Mouse (Mus musculus) G1E (cell line): ENCODE results near the gene Rnf126. TPM values are rescaled to one million over a fixed set of nuclear protein-coding genes. Genes with fewer than 3 reads are reported as not detected.

Experiments used
- ATAC-seq: 2 replicates; pipeline ENCODE4 v1.8.0; 2016; ENCODE audit warnings: mild to moderate bottlenecking; ENCODE audit not compliant: insufficient number of reproducible peaks, poor library complexity, low FRiP score, severe bottlenecking; ENCODE audit errors: extremely low read depth
- DNase-seq: peaks from one replicate; pipeline ENCODE4 v3.0.0; 2012; ENCODE audit warnings: low spot score
- H3K27me3 ChIP-seq: 2 replicates; pipeline ENCODE4 v1.6.1; 2012; ENCODE audit warnings: mild to moderate bottlenecking, low read length, inconsistent platforms; ENCODE audit not compliant: insufficient read depth
- H3K36me3 ChIP-seq: replicated peaks from 2 replicates; pipeline ENCODE3; 2012; ENCODE audit warnings: mild to moderate bottlenecking, inconsistent platforms
- H3K4me1 ChIP-seq: 2 replicates; pipeline ENCODE4 v1.6.1; 2012; ENCODE audit warnings: low read depth, low read length, inconsistent platforms, mixed read lengths; ENCODE audit not compliant: insufficient read depth
- H3K4me3 ChIP-seq: 2 replicates; pipeline ENCODE4 v1.5.1; 2012; ENCODE audit warnings: low read depth, mild to moderate bottlenecking, inconsistent platforms, low read length, moderate library complexity, mixed read lengths
- H3K9me3 ChIP-seq: replicated peaks from 2 replicates; pipeline ENCODE4 v1.6.1; 2012; ENCODE audit warnings: inconsistent platforms
- CTCF ChIP-seq: IDR thresholded peaks from 2 replicates; pipeline ENCODE4 v1.5.1; 2012; ENCODE audit warnings: low read depth, low read length, inconsistent platforms, mixed read lengths
- GATA1 ChIP-seq: IDR thresholded peaks from 2 replicates; pipeline ENCODE4 v1.6.1; 2012; ENCODE audit warnings: borderline replicate concordance, low read length, inconsistent platforms, mixed read lengths
- GATA2 ChIP-seq: IDR thresholded peaks from 2 replicates; pipeline ENCODE4 v1.6.1; 2012; ENCODE audit warnings: low read depth, low read length, inconsistent platforms, borderline replicate concordance
- POLR2AphosphoS5 ChIP-seq: IDR thresholded peaks from 2 replicates; pipeline ENCODE4 v1.6.1; 2012; ENCODE audit warnings: low read depth, low read length, inconsistent platforms; ENCODE audit not compliant: insufficient replicate concordance
- TAL1 ChIP-seq: conservative IDR thresholded peaks from 2 replicates; pipeline ENCODE4 v1.6.1; 2012; ENCODE audit warnings: low read depth, low read length, inconsistent platforms, mixed read lengths
- polyA plus RNA-seq: library from polyadenylated mRNA; stranded (reverse); fragments of >175 nt; gene quantifications from 2 replicates; pipeline ENCODE4 v1.2.3, GENCODE M21; 2012
- total RNA-seq, 2 experiments: library from RNA; stranded (forward) in 1 of 2; stranded (reverse) in 1 of 2; fragments of 200-1000 nt in 1 of 2; fragments of >200 nt in 1 of 2; fragmentation: Nextera tagmentation in 1 of 2; gene quantifications; 2 replicates each; pipeline ENCODE4 v1.2.3; 2014 to 2017

Gene Rnf126
- total and polyA plus RNA-seq, 3 experiments, result 23.5 to 353 (median 109) TPM

- H3K4me3 ChIP-seq, result no peak overlapping the region
- TF ChIP-seq CTCF, result peak; percentile 91
- TF ChIP-seq GATA1, result no peak
- H3K4me1 ChIP-seq, result no peaks in the 10 kb centered on the region
- no peaks in the 10 kb centered on the region for H3K36me3 ChIP-seq
- H3K9me3 ChIP-seq, result 0 out of 2 replicates have a peak, but pooled peaks cover 4% of the 10 kb centered on the region
- ATAC-seq (no peak), DNase-seq (peak; percentile 54)
- peaks cover 60% of the 10 kb centered on the region for H3K27me3 ChIP-seq
Measured at GRCm38 (mm10) chr10:79726090-79726489, 40.7 kb downstream of the Rnf126 start.

GRCm38 (mm10) chr10:79723692-79724091 is 43.1 kb downstream of the Rnf126 start:
- no peak for ATAC-seq
- Histone ChIP-seq H3K27me3 (peaks cover 68% of the 10 kb centered on the region), H3K4me3 (no peak overlapping the region), H3K4me1 (no peaks in the 10 kb centered on the region), H3K36me3 (no peaks in the 10 kb centered on the region), H3K9me3 (0 out of 2 replicates have a peak, but pooled peaks cover 4% of the 10 kb centered on the region)
- no peak for DNase-seq
- TF ChIP-seq GATA1 (no peak), TAL1 (no peak), CTCF (no peak), GATA2 (no peak), POLR2AphosphoS5 (no peak)

GRCm38 (mm10) chr10:79723047-79723446 is 43.7 kb downstream of the Rnf126 start:
- Histone ChIP-seq H3K4me1 (no peaks in the 10 kb centered on the region), H3K27me3 (peaks cover 68% of the 10 kb centered on the region), H3K9me3 (0 out of 2 replicates have a peak, but pooled peaks cover 4% of the 10 kb centered on the region), H3K36me3 (no peaks in the 10 kb centered on the region), H3K4me3 (no peak overlapping the region)
- DNase-seq (no peak), ATAC-seq (no peak)
- TF ChIP-seq CTCF, result no peak
- no peak for TF ChIP-seq TAL1
- no peak for TF ChIP-seq GATA2
- no peak for TF ChIP-seq POLR2AphosphoS5
- no peak for TF ChIP-seq GATA1

- Histone ChIP-seq H3K4me3 (no peak overlapping the region), H3K27me3 (peaks cover 83% of the 10 kb centered on the region), H3K36me3 (no peaks in the 10 kb centered on the region), H3K4me1 (peaks cover 15% of the 10 kb centered on the region), H3K9me3 (no peaks in the 10 kb centered on the region)
- TF ChIP-seq GATA2 (no peak), POLR2AphosphoS5 (no peak), GATA1 (no peak), TAL1 (no peak), CTCF (no peak)
- no peak for DNase-seq
- ATAC-seq, result no peak
Measured at GRCm38 (mm10) chr10:79721089-79721488, 45.7 kb downstream of the Rnf126 start.

- peaks cover 77% of the 10 kb centered on the region for H3K27me3 ChIP-seq
- no peak for TF ChIP-seq POLR2AphosphoS5
- TF ChIP-seq TAL1, result no peak
- TF ChIP-seq GATA1, result no peak
- no peak for TF ChIP-seq GATA2
- no peak for TF ChIP-seq CTCF
- DNase-seq, result peak; percentile 50
- H3K36me3 ChIP-seq, result peaks cover 7% of the 10 kb centered on the region
- H3K4me3 ChIP-seq, result no peak overlapping the region
- peaks cover 22% of the 10 kb centered on the region for H3K4me1 ChIP-seq
- no peaks in the 10 kb centered on the region for H3K9me3 ChIP-seq
- ATAC-seq, result 0 out of 2 replicates have a peak, but pooled peaks have one; percentile 22
Measured at GRCm38 (mm10) chr10:79717640-79718357, 49.0 kb downstream of the Rnf126 start.

GRCm38 (mm10) chr10:79716988-79717355 is 49.8 kb downstream of the Rnf126 start:
- TF ChIP-seq CTCF (no peak), GATA1 (no peak), GATA2 (no peak), TAL1 (no peak), POLR2AphosphoS5 (no peak)
- Histone ChIP-seq H3K4me1 (peaks cover 30% of the 10 kb centered on the region), H3K4me3 (peak overlapping the region; percentile 68), H3K36me3 (peaks cover 14% of the 10 kb centered on the region), H3K27me3 (peaks cover 69% of the 10 kb centered on the region), H3K9me3 (no peaks in the 10 kb centered on the region)
- ATAC-seq (no peak), DNase-seq (no peak)
